Mouse (Mus musculus): ENCODE results near the gene Mn1.

GRCm38 (mm10) chr5:111485907-111486306 is 68.7 kb downstream of the Mn1 start:
- TF ChIP-seq CTCF (conservative IDR thresholded peaks at IDR 0.05 in 1 of 2, IDR thresholded peaks at IDR 0.05 in 1 of 2; ENCODE audit: low read depth in 2 of 2, low read length in 2 of 2) = no peak
- no peak for TF ChIP-seq GABPA (IDR thresholded peaks at IDR 0.05; ENCODE audit: insufficient replicate concordance, low read depth, low read length)
- TF ChIP-seq USF1 (IDR thresholded peaks at IDR 0.05; ENCODE audit: low read depth, low read length) = no peak
- TF ChIP-seq CHD2 (IDR thresholded peaks at IDR 0.05; ENCODE audit: low read length) = no peak
- TF ChIP-seq UBTF (IDR thresholded peaks at IDR 0.05; ENCODE audit: low read depth, low read length) = no peak
- no peak for TF ChIP-seq SMC3 (IDR thresholded peaks at IDR 0.05; ENCODE audit: low read depth, low read length)
- no peak for TF ChIP-seq SIN3A (IDR thresholded peaks at IDR 0.05; ENCODE audit: low read length)
- no peak for TF ChIP-seq CHD1 (IDR thresholded peaks at IDR 0.05; ENCODE audit: low read depth, low read length)
